Mouse (Mus musculus) embryonic facial prominence, embryonic 15.5 days (tissue): ENCODE measurements around the gene Spcs2. TPM values are rescaled to one million over a fixed set of nuclear protein-coding genes. Genes with fewer than 3 reads are reported as not detected.
"Not testable (repeated sequence)": the region's sequence is repeated elsewhere in the genome, so short reads cannot be mapped to it uniquely, and the experiment has no call there.

Experiments
- ATAC-seq: fragments of 200-750 bp; cut with Nextera tagmentation; 2 replicates; pipeline ENCODE4 v1.8.0; 2017; ENCODE audit warnings: low read depth, moderate TSS enrichment; ENCODE audit not compliant: insufficient number of reproducible peaks, low FRiP score, low TSS enrichment
- H3K27ac ChIP-seq: fragments of 300-500 bp; sonication (generic); replicated peaks from 2 replicates; pipeline ENCODE4 v1.5.1; 2015; ENCODE audit warnings: mild to moderate bottlenecking, inconsistent platforms
- H3K27me3 ChIP-seq: fragments of 300-500 bp; sonication (generic); 2 replicates; pipeline ENCODE4 v1.6.1; 2015; ENCODE audit warnings: inconsistent platforms
- H3K36me3 ChIP-seq: fragments of 300-500 bp; sonication (generic); 2 replicates; pipeline ENCODE4 v1.6.1; 2015; ENCODE audit warnings: mild to moderate bottlenecking, inconsistent platforms
- H3K4me1 ChIP-seq: fragments of 300-500 bp; sonication (generic); 2 replicates; pipeline ENCODE4 v1.6.1; 2015; ENCODE audit warnings: inconsistent platforms
- H3K4me2 ChIP-seq: fragments of 300-500 bp; sonication (generic); replicated peaks from 2 replicates; pipeline ENCODE4 v1.6.1; 2015; ENCODE audit warnings: mild to moderate bottlenecking, inconsistent platforms
- H3K4me3 ChIP-seq: fragments of 300-500 bp; sonication (generic); replicated peaks from 2 replicates; pipeline ENCODE4 v1.5.1; 2015; ENCODE audit warnings: mild to moderate bottlenecking, inconsistent platforms
- H3K9ac ChIP-seq: fragments of 300-500 bp; sonication (generic); 2 replicates; pipeline ENCODE4 v1.6.1; 2015; ENCODE audit warnings: inconsistent platforms
- H3K9me3 ChIP-seq: fragments of 300-500 bp; sonication (generic); replicated peaks from 2 replicates; pipeline ENCODE4 v1.6.1; 2016; ENCODE audit warnings: inconsistent platforms
- WGBS: fragments of 180-500 bp; shearing (Covaris S2); methylation state at CpG from one replicate; pipeline ENCODE4 v1.1.7; 2015; 5-methylcytosine and 5-hydroxymethylcytosine counted together
- polyA plus RNA-seq: library from polyadenylated mRNA; unstranded; fragments of >200 nt; fragmentation: Nextera tagmentation; extraction: Ambion mirVana; gene quantifications from 2 replicates; pipeline ENCODE4 v1.2.1, GENCODE M21; 2015

Spcs2 gene
- polyA plus RNA-seq, 1 experiment from 2014 or later, result 315 TPM

GRCm38 (mm10) chr7:99823045-99823663, 40.1 kb downstream of the Spcs2 start:
- Histone ChIP-seq H3K4me3 (no peak overlapping the region), H3K4me2 (no peak overlapping the region), H3K9me3 (no peaks in the 10 kb centered on the region), H3K36me3 (no peaks in the 10 kb centered on the region), H3K27ac (no peak overlapping the region), H3K9ac (no peak overlapping the region), H3K27me3 (no peaks in the 10 kb centered on the region), H3K4me1 (no peaks in the 10 kb centered on the region)
- no peak for ATAC-seq
- 83% methylated on average over 10 of the region's 10 CpGs for WGBS

DNA sequence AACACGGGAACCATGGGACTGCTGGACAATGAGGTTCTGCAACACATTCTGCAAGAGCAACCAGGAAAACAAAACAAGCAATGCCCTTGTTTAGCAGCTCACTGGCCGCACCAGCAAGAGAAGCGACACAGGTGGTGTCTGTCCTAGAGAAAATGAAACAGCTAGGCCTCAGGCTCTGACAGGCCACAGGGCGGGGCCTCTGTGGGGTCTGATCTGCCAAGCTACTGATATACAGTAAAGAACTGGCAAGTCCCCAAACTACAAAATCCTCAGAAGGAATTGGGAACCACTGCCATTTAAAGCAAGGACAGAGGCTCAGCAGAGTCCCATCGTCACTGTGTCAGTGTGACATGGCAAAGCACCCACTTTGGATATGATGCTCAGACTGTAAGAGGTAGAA, 40.8 kb downstream of the Spcs2 start:
- ATAC-seq, result no peak
- Histone ChIP-seq H3K9ac (no peak overlapping the region), H3K9me3 (no peaks in the 10 kb centered on the region), H3K4me3 (no peak overlapping the region), H3K36me3 (no peaks in the 10 kb centered on the region), H3K27ac (no peak overlapping the region), H3K4me2 (no peak overlapping the region), H3K4me1 (no peaks in the 10 kb centered on the region), H3K27me3 (no peaks in the 10 kb centered on the region)
- 71% methylated on average over 5 of the region's 5 CpGs for WGBS

- 65% methylated on average over 2 of the region's 2 CpGs for WGBS
- no peak for ATAC-seq
Observed at GRCm38 (mm10) chr7:99821953-99822352, 41.3 kb downstream of the Spcs2 start.

DNA sequence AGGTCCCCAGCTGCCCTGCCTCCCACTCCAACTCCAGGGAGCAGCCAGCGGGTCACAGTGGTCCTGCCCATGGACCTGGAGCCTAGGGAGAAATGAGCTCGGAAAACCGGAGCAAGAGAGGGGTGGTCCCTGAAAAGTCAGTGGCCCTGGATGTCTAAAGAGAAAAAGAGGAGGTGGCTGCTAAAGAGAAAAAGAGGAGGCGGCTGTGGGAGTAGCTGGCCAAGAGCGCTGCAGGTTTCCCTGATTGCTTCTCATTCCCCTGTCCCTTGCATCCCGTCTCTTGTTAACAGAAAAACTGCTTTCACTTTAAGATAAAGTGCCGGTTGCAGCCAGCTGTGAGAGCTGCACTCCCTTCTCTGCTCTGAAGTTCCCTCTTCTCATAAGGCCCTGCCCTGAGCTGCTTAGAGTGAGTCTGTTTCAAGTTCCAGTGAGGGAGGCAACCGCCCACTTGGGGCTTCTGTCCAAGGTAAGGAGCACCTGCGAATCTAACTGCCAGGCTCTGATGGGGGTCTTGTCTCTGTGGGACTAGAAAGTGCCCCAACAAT, 45.0 kb downstream of the Spcs2 start:
- H3K27me3 ChIP-seq, H3K4me2 ChIP-seq, ATAC-seq, H3K9me3 ChIP-seq, H3K4me3 ChIP-seq, H3K9ac ChIP-seq, H3K4me1 ChIP-seq, H3K36me3 ChIP-seq, H3K27ac ChIP-seq: not testable (repeated sequence)
- WGBS, result 24% methylated on average over 9 of the region's 9 CpGs

More at GRCm38 (mm10) chr7:99821953-99822352, 41.3 kb downstream of the Spcs2 start:
- H3K9ac ChIP-seq, result no peak overlapping the region
- no peaks in the 10 kb centered on the region for H3K36me3 ChIP-seq
- no peak overlapping the region for H3K4me2 ChIP-seq
- no peaks in the 10 kb centered on the region for H3K4me1 ChIP-seq
- H3K4me3 ChIP-seq, result no peak overlapping the region
- H3K27ac ChIP-seq, result no peak overlapping the region
- no peaks in the 10 kb centered on the region for H3K9me3 ChIP-seq
- no peaks in the 10 kb centered on the region for H3K27me3 ChIP-seq

DNA sequence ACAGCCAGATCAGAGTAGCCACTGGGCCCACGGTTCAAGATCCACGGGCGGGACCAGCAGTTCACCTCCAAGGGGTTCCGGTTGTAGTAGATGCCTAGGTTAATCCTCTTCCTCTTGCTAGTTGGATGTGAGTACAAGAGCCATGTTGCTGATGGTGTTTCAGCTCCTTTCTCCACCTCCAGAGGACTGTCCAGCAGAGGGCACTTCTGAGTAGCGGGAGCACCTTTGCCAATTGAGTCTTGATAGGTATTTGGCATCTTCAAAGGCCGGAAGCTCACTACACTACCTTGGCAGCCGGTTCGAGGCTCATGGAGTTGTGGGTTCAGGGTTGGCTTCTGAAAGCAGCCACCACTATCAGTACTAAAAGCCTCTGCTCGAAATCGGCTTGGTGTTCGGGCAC, 49.9 kb downstream of the Spcs2 start:
- no peak overlapping the region for H3K4me3 ChIP-seq
- H3K27me3 ChIP-seq, result no peaks in the 10 kb centered on the region
- WGBS, result 88% methylated on average over 11 of the region's 11 CpGs
- H3K4me2 ChIP-seq, result no peak overlapping the region
- no peaks in the 10 kb centered on the region for H3K4me1 ChIP-seq
- ATAC-seq, result no peak
- H3K9me3 ChIP-seq, result no peaks in the 10 kb centered on the region
- H3K9ac ChIP-seq, result no peak overlapping the region
- peaks cover 6% of the 10 kb centered on the region; the same call in 1 of the 2 replicates for H3K36me3 ChIP-seq
- no peak overlapping the region for H3K27ac ChIP-seq

DNA sequence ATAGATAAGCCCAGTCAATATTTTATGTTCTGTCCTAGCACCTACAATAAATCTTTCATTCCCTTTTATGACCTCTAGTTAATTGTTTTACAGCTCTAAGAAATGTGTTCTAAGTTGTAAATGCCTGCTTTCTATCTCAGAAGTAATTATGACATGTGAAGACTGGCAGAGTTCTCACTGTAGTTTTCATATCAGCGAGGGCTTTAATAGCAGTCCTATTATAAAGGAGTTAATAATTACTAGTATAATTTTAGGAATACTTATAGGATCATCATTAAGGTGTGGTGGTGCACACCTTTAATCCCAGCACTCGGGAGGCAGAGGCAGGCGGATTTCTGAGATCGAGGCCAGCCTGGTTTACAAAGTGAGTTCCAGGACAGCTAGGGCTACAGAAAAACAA, 51.6 kb downstream of the Spcs2 start:
- H3K27me3 ChIP-seq, result no peaks in the 10 kb centered on the region
- no peak for ATAC-seq
- 87% methylated on average over 4 of the region's 4 CpGs for WGBS

GRCm38 (mm10) chr7:99810814-99811213, 52.4 kb downstream of the Spcs2 start:
- no peaks in the 10 kb centered on the region for H3K4me1 ChIP-seq
- WGBS, result 92% methylated on average over 2 of the region's 2 CpGs
- no peaks in the 10 kb centered on the region for H3K9me3 ChIP-seq
- H3K27me3 ChIP-seq, result no peaks in the 10 kb centered on the region
- H3K9ac ChIP-seq, result no peak overlapping the region
- peaks cover 6% of the 10 kb centered on the region; the same call in 1 of the 2 replicates for H3K36me3 ChIP-seq
- no peak overlapping the region for H3K4me3 ChIP-seq
- no peak overlapping the region for H3K27ac ChIP-seq
- H3K4me2 ChIP-seq, result no peak overlapping the region
- ATAC-seq, result no peak

More for the DNA sequence above, 51.6 kb downstream of the Spcs2 start:
- no peak overlapping the region for H3K4me2 ChIP-seq
- H3K27ac ChIP-seq, result no peak overlapping the region
- H3K4me3 ChIP-seq, result no peak overlapping the region
- H3K9me3 ChIP-seq, result no peaks in the 10 kb centered on the region
- H3K4me1 ChIP-seq, result no peaks in the 10 kb centered on the region
- H3K9ac ChIP-seq, result no peak overlapping the region
- peaks cover 6% of the 10 kb centered on the region; the same call in 1 of the 2 replicates for H3K36me3 ChIP-seq

DNA sequence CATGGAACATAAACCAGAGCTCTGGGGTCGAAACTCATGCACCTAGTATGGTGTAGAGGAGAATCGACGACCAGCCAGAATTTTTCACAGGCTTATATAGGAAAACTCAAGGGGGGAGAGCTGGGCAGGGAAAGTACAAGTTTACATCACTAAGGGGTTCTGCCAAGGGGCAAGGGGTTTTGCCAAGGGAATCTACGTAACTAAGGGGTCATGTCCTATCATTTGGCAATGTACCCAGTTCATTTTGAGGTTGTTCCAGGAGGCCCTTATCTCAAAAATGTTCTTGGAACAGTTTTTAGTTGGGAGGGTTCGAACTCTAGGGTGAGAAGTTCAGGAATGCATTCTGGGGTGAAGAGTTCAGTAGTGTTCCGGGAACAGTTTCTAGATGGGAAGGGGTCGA, 56.2 kb downstream of the Spcs2 start:
- H3K27me3 ChIP-seq, ATAC-seq, H3K27ac ChIP-seq, H3K9ac ChIP-seq, H3K36me3 ChIP-seq, H3K4me2 ChIP-seq, H3K9me3 ChIP-seq, H3K4me3 ChIP-seq, H3K4me1 ChIP-seq: not testable (repeated sequence)
- whole genome bisulfite sequencing, result 70% methylated on average over 7 of the region's 7 CpGs

GRCm38 (mm10) chr7:99805340-99805739, 57.9 kb downstream of the Spcs2 start:
- ATAC-seq, result no peak
- WGBS, result 70% methylated on average over 1 of the region's 1 CpGs
- H3K27ac ChIP-seq, result no peak overlapping the region
- H3K27me3 ChIP-seq, result no peaks in the 10 kb centered on the region
- H3K4me2 ChIP-seq, result no peak overlapping the region
- H3K4me3 ChIP-seq, result no peak overlapping the region
- no peaks in the 10 kb centered on the region for H3K4me1 ChIP-seq
- no peaks in the 10 kb centered on the region for H3K9me3 ChIP-seq
- no peaks in the 10 kb centered on the region for H3K36me3 ChIP-seq
- H3K9ac ChIP-seq, result no peak overlapping the region

DNA sequence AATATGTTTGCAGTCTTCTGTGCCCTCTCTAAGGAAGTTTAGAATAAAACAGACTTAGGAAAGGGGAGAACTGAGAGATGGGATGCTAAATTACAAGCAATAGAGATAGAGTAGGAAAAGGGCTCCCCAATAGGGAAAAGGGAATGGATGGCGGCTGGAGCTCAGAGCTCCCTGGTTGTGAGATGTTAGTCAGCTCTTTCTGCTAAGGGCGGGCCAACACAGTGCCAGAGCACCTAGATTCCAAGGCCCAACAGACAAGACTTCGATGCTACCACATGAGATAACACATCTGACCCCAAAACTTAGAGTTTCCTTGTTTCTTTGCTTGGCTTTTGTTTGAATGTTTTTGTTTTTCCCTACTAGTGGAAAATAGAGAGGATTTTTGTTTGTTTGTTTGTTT, 59.2 kb downstream of the Spcs2 start:
- not testable (repeated sequence) for H3K9ac ChIP-seq, H3K27ac ChIP-seq, H3K4me2 ChIP-seq, H3K27me3 ChIP-seq, H3K4me1 ChIP-seq, H3K36me3 ChIP-seq, H3K4me3 ChIP-seq, ATAC-seq, H3K9me3 ChIP-seq
- WGBS, result 83% methylated on average over 3 of the region's 3 CpGs

- Histone ChIP-seq H3K4me3 (no peak overlapping the region), H3K4me1 (no peaks in the 10 kb centered on the region), H3K9me3 (no peaks in the 10 kb centered on the region), H3K36me3 (no peaks in the 10 kb centered on the region), H3K9ac (no peak overlapping the region), H3K27ac (no peak overlapping the region), H3K27me3 (no peaks in the 10 kb centered on the region), H3K4me2 (no peak overlapping the region)
- 54% methylated on average over 8 of the region's 8 CpGs for WGBS
- ATAC-seq, result no peak
Observed at GRCm38 (mm10) chr7:99803535-99803934, 59.7 kb downstream of the Spcs2 start.

DNA sequence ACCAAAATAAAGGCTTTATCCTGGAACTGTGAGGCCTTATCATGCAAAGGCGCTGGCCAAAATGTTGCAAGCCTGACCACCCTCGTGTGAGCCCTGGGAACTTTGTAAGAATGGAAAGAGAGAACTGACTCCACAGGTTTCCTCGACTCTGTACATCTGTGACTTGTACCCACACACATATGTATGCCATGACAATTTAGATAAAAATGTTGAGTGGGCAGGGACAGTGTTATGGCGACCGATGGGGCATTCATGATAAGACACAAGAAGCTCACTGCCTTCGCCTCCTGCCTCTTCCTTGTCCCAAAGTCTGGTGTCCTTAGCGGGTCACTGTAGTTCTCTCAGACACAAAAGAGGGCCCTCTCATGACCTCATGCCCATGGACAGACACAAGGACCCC, 64.1 kb downstream of the Spcs2 start:
- 73% methylated on average over 7 of the region's 7 CpGs for WGBS

More for the DNA sequence above, 64.1 kb downstream of the Spcs2 start:
- H3K9me3 ChIP-seq, result no peaks in the 10 kb centered on the region
- peaks cover 8% of the 10 kb centered on the region; the same call in 1 of the 2 replicates for H3K27me3 ChIP-seq
- H3K4me2 ChIP-seq, result no peak overlapping the region
- H3K36me3 ChIP-seq, result no peaks in the 10 kb centered on the region
- no peak overlapping the region for H3K4me3 ChIP-seq
- no peak overlapping the region for H3K27ac ChIP-seq
- no peak for ATAC-seq
- H3K9ac ChIP-seq, result no peak overlapping the region
- H3K4me1 ChIP-seq, result 0 out of 2 replicates have a peak, but pooled peaks cover 6% of the 10 kb centered on the region
